Mouse (Mus musculus) neutrophil, adult 5-6 weeks (primary cell): Measurements from ENCODE around the gene Iscu. TPM values are rescaled to one million over a fixed set of nuclear protein-coding genes. Genes with fewer than 3 reads are reported as not detected.
A peak's percentile ranks its signal among the peaks of the same experiment; 100 is the strongest.
"Not testable (repeated sequence)": the region's sequence is repeated elsewhere in the genome, so short reads cannot be mapped to it uniquely, and the experiment has no call there.

ENCODE experiments used
- ATAC-seq: fragments of 151-379, 151-347 bp; 2 replicates; pipeline ENCODE4 v1.8.0; 2017; ENCODE audit warnings: mild to moderate bottlenecking, moderate TSS enrichment; ENCODE audit not compliant: insufficient number of reproducible peaks, poor library complexity, low FRiP score, severe bottlenecking; ENCODE audit errors: extremely low read depth
- total RNA-seq: library from RNA; stranded (forward); fragments of 200-1000 nt; gene quantifications from 2 replicates; pipeline ENCODE4 v1.2.3, GENCODE M21; 2017

Iscu gene
- total RNA-seq, 1 experiment from 2014 or later: 162 TPM

DNA sequence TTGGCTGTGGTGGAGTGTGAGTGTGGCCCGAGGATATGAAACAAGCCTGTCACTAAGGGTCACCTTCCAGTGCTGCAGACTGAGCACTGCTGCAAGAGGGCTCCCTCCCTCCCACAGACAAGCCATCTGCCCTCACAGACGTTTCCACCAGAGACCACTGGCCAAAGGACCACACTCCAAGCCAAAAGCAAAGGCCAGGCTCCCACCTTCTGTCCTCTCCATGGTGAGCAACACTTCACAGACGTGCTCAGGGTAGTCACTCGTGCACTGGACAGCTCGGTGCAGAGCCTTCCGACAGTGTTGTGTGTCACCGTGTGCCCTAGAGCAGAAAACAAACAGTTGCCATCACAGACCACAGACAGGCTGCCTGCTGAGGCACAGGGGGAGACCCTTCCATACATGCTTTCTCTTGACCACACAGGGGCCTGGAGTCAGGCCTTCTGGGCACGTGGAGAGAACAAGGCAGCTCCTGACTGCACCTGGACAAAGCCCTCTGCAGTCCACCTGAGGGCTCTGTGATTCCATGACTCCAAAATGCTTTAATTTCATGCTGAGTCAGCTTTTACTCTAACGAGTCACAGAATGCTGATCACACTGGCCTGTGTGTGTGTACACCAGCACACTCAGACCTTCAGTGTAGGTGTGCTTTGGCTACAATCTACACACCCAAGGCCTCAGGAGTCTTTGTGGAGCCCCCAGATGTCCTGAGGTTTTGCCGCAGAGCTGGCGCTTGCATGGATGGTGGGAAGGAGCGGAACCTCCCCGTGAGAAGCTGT, 23.8 kb upstream of the Iscu start:
- ATAC-seq: no peak

DNA sequence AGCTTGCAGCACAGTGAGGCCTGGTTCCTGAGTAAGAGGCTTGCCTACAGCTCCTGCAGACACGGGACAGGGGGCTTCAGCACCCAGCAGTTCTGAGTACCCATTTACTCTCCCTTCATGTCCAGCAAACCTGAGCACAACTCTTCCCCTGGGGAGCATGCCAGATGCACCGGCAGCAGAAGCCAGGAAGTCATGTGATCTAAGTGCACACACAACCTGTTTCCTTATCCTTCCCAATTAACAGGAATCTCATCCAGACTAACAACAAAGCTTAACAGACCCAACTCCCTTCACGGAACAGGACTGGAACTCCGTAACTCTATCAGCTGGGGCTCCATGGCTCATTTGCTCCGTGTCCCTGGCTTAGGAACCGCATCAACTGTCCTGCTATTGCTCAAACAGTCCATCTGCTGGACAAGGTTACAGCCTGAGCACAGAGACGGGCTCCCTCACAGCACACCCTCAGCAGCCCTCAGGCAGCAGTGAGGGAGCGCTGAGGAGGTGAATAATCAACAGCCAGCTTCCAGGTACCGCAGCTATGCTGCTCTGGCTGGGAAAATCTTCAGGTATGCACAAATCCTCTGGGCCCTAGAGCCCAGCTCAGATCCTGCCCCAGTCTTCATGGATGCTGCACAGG, 20.9 kb upstream of the Iscu start:
- ATAC-seq: no peak

GRCm38 (mm10) chr5:113755347-113756030, 17.1 kb upstream of the Iscu start:
- ATAC-seq: no peak

DNA sequence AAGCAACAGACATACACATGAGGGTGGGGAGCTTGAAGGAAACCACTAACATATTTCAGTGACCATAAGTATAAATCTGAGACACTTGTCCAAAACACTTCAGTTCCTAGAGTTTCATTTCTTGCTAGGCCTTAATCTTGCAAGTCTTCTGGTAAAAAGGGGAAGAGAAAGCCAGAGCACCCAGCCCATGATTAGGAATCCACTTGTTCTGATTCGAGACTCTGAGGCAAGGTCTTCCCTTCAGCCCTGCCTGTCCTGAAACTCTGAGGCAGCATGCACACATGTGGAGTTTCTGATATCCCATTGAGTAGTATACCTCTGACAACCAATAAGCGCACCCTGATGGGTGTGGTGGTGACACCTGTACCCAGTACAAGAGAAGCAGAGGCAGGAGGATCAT, 11.0 kb upstream of the Iscu start:
- no peak for ATAC-seq

GRCm38 (mm10) chr5:113764426-113764825, 8.1 kb upstream of the Iscu start:
- ATAC-seq: no peak

DNA sequence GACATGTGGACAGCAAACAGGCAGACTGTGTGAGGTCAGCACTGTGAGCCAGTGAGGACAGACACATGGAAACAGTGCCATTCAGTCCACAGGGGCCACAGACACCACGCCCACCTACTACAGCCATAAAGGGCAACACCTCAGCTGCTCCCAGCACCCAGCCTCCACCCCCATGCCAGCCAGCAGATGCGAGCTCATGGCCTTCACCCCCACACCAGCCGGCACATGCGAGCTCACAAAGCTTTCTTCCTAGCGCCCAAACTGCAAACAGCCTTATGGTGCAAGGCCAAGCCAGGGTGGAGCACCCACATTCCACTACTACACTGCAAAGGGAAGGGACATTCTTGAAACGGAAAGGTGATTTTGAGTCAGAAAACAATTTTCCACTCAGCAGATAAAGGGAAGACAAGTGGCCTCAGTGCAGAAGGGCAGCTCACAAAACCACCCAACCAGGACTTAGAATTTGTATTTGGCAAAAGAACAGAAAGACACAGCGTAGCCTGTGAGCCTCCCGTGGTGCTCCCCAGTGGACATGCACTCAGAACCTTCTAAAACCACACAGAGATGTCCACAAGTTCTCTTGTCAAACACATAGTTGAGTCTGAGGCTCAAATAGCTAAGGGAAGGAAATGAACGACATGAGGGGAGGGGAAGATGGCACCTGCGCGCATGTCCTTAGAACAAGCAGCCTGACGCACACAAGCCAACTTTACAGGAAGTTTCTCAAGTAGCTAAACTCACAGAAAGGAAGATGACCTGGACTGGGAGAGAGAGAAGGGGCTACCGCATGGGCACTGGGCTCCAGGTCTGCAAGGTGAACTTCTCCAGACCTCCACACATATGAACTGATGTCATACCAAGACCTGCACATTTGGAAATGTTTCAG, 6.7 kb upstream of the Iscu start:
- ATAC-seq: no peak; the same call in 1 of the 2 replicates

DNA sequence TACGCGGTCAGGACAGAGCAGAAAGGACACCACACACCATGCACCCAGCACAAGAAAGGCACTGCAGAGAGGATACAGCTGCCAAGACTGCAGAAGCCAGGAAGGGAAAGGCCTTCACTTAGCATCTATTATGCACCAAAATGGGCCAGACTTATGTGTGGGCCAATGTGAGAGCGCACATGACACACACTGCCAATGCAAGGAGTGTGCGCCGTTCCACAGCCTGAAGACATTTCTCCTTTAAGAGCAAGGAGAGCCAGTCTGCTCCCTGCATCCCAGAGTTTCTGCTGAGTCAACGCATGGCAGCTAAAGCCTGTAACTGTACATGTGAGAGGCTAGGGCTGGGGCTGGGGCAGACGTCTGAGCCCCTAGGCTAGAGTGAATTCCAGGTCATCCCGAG, 3.7 kb upstream of the Iscu start:
- ATAC-seq: no peak

- ATAC-seq: peak; percentile 67
These were observed 1.1 kb upstream of the Iscu start for GRCm38 (mm10) chr5:113771213-113772162.

GRCm38 (mm10) chr5:113772905-113773519, 464 bp downstream of the Iscu start:
- no peak for ATAC-seq

- ATAC-seq: peak; percentile 59
These were observed 1.1 kb downstream of the Iscu start for GRCm38 (mm10) chr5:113773664-113774063.

DNA sequence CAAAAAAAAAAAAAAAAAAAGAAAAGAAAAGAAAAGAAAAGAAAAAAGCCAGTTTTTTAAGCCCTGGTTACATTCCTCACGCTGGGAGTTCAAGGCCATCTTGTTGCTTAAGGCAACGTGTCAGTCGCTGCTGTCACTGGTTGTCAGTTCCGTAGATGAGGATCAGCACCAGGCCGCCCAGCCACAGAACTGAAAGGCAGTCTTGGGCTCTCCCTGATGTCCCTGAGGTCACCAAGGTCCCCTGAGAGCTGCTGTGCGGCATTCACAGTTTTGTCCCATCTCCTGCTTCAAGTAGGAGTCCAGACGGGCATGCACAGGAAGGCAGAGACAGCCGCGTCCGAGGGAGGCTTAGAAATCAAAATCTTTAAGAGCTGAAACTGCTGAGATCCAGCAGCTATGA, 3.0 kb downstream of the Iscu start:
- no peak for ATAC-seq

DNA sequence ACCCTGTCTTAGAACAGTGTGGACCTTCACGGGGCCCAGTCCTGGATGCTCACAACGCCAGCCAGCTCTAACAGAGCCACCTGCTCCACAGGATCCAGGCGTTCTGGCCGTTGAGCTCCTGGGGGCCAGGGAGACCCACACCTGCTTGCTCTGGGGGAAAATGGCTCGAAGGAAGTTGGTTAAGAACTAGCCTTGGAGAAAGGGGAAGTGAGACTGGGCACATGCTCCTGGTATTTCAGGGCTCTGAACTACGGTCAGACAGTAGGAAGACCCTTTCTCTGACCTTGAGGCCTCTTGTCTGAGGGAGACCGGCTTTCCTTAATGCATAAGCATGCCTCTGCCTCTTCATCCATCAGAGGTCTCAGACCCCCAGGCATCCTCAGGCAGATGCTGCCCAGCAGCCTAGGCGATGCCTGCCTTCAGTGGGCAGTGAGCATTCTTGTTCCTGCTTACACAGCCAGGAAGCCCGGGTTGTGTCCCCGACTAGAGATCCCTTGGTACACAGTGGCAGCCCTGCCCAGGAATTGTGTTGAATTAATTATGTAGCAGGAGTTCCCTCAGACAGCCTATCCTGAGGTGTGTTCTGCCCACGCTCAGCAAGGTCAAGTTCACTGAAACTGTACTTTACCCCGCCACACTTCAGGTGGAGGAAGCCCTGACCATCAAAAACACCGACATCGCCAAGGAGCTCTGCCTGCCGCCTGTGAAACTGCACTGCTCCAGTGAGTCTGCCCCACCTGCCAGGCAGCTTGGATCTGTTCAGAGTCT, 3.8 kb downstream of the Iscu start:
- no peak for ATAC-seq

DNA sequence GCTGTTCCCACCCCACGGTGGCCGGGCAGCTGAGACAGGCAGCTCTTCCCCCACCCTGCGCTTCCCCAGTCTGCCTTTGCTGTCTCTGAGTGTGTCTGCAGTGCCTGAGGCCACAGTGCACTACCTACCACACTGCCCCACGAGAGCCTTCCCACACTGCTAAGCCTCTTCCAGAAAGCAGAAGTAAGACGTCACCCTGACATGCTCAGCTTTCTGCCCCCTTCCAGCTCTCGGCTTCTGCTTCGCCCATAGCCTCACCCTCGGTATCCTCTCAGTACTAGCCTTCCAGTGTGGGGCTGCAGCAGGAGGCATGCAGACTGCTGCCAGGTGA, 4.3 kb downstream of the Iscu start:
- ATAC-seq: peak; percentile 64

DNA sequence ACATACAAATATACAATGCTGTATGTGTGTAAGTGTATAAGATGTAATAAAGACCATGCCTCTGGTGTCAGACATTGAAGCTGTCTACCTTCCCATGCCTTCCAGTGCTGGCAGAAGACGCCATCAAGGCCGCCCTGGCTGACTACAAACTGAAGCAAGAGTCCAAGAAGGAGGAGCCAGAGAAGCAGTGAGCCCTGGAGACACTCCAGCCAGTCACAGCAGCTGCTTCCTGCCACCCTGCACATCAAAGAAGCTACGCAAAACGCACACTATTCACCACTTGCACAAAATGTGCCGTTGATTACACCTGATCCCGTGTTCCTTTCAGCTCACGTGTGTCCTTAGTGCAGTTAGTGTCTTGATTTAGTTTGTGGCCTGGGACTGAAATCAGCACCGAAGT, 5.2 kb downstream of the Iscu start:
- ATAC-seq: not testable (repeated sequence)

DNA sequence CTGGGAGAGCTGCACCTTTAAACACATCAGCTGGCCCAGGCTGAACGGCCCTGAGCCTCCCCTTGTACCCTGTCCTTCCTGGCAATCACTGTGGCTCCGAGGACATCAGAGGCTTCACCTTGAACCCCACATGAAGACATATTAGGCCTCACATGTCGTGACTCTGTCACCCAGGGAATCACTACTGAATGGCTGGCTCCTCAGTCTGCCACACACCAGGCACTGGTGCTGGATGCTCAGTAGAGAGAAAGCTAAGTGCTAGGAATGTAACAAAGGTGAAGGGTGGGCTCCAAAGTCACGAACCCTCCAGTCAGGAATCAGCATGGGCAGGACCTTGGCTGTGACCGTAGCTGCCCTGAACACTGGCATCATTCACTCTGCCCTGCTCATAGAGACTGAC, 7.0 kb downstream of the Iscu start:
- no peak for ATAC-seq

GRCm38 (mm10) chr5:113780082-113780752, 7.7 kb downstream of the Iscu start:
- ATAC-seq: no peak

DNA sequence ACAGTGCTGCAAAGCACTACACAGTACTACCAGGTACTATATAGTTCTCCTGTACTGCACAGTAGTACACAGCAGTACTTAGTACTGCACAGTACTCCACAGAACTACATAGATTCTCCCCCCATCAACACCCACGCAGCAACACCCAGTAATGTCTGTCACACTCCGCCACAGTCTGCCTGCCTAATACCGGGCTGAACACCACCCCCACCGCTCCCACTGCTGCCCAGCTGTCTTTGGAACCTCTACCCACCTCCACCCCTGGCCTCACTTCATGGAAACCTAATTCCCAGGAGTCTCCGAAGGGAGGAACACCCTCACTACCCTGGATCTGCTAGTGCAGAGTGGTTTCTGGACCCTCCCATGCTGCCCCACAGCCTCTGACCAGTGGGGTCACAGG, 8.2 kb downstream of the Iscu start:
- ATAC-seq: no peak
